Mouse (Mus musculus) E14TG2a.4 (cell line): ENCODE data around the gene Il1rap.

Experiments used
- CTCF ChIP-seq: conservative IDR thresholded peaks from 2 replicates; pipeline ENCODE4 v1.5.1; 2014; ENCODE audit warnings: low read length
- POU5F1 ChIP-seq: IDR thresholded peaks from 2 replicates; pipeline ENCODE4 v1.6.1; 2014; ENCODE audit warnings: low read length, borderline replicate concordance

DNA sequence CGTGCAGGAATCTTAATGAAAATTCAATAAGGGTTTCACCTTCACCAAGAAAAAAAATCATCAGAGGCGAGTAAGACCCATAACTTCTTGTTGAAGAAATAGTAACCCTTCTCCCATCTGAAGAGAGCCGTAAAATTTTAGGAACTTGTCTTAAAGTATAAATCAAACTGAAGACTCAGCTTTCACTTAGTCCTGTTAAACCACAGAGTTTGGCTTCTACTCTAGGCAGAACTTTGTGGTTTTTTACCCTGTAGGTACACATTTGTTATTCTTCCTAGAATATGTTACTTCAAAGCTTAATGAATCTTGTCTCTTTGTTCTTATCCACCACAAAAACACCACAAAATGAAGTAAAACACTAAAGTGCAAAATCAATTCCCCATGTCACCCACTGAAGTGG lies 29.3 kb upstream of the Il1rap start:
- no peak for TF ChIP-seq CTCF
- TF ChIP-seq POU5F1 = no peak
